Mouse (Mus musculus) ES-E14 (cell line): ENCODE data around the gene Bola2. TPM values are rescaled to one million over a fixed set of nuclear protein-coding genes. Genes with fewer than 3 reads are reported as not detected.

Experiments used
- DNase-seq: peaks from one replicate; pipeline ENCODE4 v3.0.0-alpha.2; 2013; ENCODE audit warnings: low read depth, low spot score
- H3K27ac ChIP-seq: 2 replicates; pipeline ENCODE4 v1.5.1; 2012; ENCODE audit warnings: low read depth, mild to moderate bottlenecking, low read length, moderate library complexity, mixed read lengths; ENCODE audit not compliant: poor library complexity, insufficient read depth, severe bottlenecking
- H3K36me3 ChIP-seq: 2 replicates; pipeline ENCODE4 v1.6.1; 2012; ENCODE audit warnings: mild to moderate bottlenecking, low read length, moderate library complexity, mixed read lengths; ENCODE audit not compliant: control insufficient read depth, poor library complexity, insufficient read depth, severe bottlenecking
- H3K4me1 ChIP-seq, 2 experiments: fragments of 150-350 bp in 1 of 2; sonication (generic) in 1 of 2; 2 replicates each; pipeline ENCODE4 v1.6.1; 2012; ENCODE audit warnings: low read length in 2 of 2, mild to moderate bottlenecking in 1 of 2, mixed read lengths in 1 of 2; ENCODE audit not compliant: control insufficient read depth in 2 of 2, insufficient read depth in 2 of 2, poor library complexity in 1 of 2
- H3K4me3 ChIP-seq, 2 experiments: fragments of 150-350 bp in 1 of 2; sonication (generic) in 1 of 2; 2 replicates each; pipeline ENCODE4 v1.5.1; 2012; ENCODE audit warnings: low read length in 2 of 2, low read depth in 1 of 2, mild to moderate bottlenecking in 1 of 2, mixed read lengths in 1 of 2; ENCODE audit not compliant: insufficient read depth in 1 of 2, poor library complexity in 1 of 2, severe bottlenecking in 1 of 2
- H3K9ac ChIP-seq: 2 replicates; pipeline ENCODE4 v1.6.1; 2012; ENCODE audit warnings: low read depth, mild to moderate bottlenecking, low read length, mixed read lengths; ENCODE audit not compliant: poor library complexity, insufficient read depth, severe bottlenecking
- H3K9me3 ChIP-seq: fragments of 150-350 bp; sonication (generic); 2 replicates; pipeline ENCODE4 v1.6.1; 2012; ENCODE audit warnings: low read depth, mild to moderate bottlenecking, low read length; ENCODE audit not compliant: control insufficient read depth, insufficient read depth
- CHD2 ChIP-seq: IDR thresholded peaks from 2 replicates; pipeline ENCODE4 v1.6.1; 2014; ENCODE audit warnings: mild to moderate bottlenecking, low read depth, low read length, inconsistent platforms
- HCFC1 ChIP-seq: IDR thresholded peaks from 2 replicates; pipeline ENCODE4 v1.6.1; 2012; ENCODE audit warnings: low read length, inconsistent platforms, borderline replicate concordance; ENCODE audit not compliant: insufficient read depth
- MAFK ChIP-seq: IDR thresholded peaks from 2 replicates; pipeline ENCODE4 v1.6.1; 2014; ENCODE audit warnings: mild to moderate bottlenecking, low read depth, low read length, inconsistent platforms; ENCODE audit not compliant: insufficient read depth
- ZC3H11A ChIP-seq: IDR thresholded peaks from 2 replicates; pipeline ENCODE4 v1.6.1; 2012; ENCODE audit warnings: low read depth, mild to moderate bottlenecking, inconsistent platforms, low read length, borderline replicate concordance
- ZNF384 ChIP-seq: IDR thresholded peaks from 2 replicates; pipeline ENCODE4 v1.6.1; 2012; ENCODE audit warnings: low read depth, low read length, inconsistent platforms
- in situ Hi-C, 2 experiments: fragments of 600-800 bp; cut with MboI; formaldehyde crosslinking; loops; one replicate each; pipeline ENCODE4 v1.15.1; 2025; ENCODE audit warnings: low sequenced_read_pairs in 2 of 2, inconsistent platforms in 1 of 2; ENCODE audit not compliant: unreplicated experiment in 2 of 2
- total RNA-seq: library from RNA; depleted of rRNA; stranded (reverse); fragments of 300-350 nt; gene quantifications from 2 replicates; pipeline ENCODE4 v1.2.3, GENCODE M21; 2012

The Bola2 gene
- total RNA-seq, 1 experiment = 187 TPM

DNA sequence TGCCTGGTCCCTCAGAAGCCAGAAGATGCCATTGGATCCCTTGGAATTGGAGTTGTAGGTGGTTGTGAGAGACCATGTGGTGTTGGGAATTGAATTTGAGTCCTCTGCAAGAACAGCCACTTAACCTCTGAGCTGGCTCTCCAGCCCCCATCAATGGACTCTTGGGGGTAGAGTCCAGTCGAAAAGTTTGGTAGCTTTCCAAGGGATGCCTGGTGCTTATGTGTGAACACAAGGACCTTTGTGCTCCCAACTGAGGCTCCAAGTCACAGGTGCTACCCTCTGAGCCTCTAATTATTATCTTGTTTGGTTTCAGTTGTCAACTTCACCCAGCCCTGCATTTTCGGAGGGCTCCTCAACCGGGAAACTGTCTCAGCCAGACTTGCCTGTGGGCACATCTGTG lies 4.5 kb upstream of the Bola2 start:
- no peak overlapping the region for H3K4me3 ChIP-seq
- in situ Hi-C loops = no loop called here
- H3K36me3 ChIP-seq = peaks cover 26% of the 10 kb centered on the region
- no peak for TF ChIP-seq ZC3H11A
- no peak for TF ChIP-seq MAFK
- no peak for TF ChIP-seq CHD2
- no peak for TF ChIP-seq ZNF384
- no peak for TF ChIP-seq HCFC1
- H3K9me3 ChIP-seq = no peaks in the 10 kb centered on the region
- H3K4me1 ChIP-seq = peaks cover 0 to 7% of the 10 kb centered on the region in 2 experiments; a peak in 2 of 4 replicates
- H3K27ac ChIP-seq = no peak overlapping the region
- no peak for DNase-seq
- H3K9ac ChIP-seq = no peak overlapping the region

- TF ChIP-seq ZNF384 (no peak), CHD2 (no peak), MAFK (no peak), HCFC1 (no peak), ZC3H11A (no peak)
- DNase-seq = no peak
- H3K4me1 ChIP-seq = peaks cover 0 to 7% of the 10 kb centered on the region in 2 experiments; a peak in 2 of 4 replicates
- peaks cover 26% of the 10 kb centered on the region for H3K36me3 ChIP-seq
- H3K27ac ChIP-seq = no peak overlapping the region
- in situ Hi-C loops = no loop called here
- H3K4me3 ChIP-seq = no peak overlapping the region
- H3K9ac ChIP-seq = no peak overlapping the region
- no peaks in the 10 kb centered on the region for H3K9me3 ChIP-seq
Observed at GRCm38 (mm10) chr7:126691676-126692075, 3.5 kb upstream of the Bola2 start.

DNA sequence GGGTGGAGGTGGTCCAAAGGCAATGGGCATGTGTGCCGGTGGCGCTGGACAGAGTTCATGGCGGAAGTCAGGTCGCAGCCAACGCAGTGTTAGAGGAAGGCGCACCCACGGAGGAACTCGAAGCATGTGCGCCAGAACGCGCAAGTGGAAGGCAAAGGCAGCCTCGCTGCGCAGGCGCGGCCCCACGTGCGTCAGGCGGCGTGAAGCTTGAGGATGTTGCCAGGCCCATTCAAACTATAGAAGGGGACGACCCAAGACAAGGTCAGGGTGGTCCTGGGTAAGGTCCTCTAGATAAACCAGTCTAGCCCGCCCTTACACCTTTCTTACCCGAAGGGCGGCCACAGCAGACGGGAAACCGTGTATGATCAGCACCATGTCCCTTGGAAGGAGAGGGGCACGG lies 2.8 kb upstream of the Bola2 start:
- H3K27ac ChIP-seq = 0 out of 2 replicates have a peak overlapping the region, but pooled peaks have one; percentile 17
- no peaks in the 10 kb centered on the region for H3K9me3 ChIP-seq
- H3K4me1 ChIP-seq = peaks cover 0 to 11% of the 10 kb centered on the region in 2 experiments; a peak in 2 of 4 replicates
- TF ChIP-seq ZC3H11A (no peak), CHD2 (no peak), ZNF384 (no peak)
- H3K36me3 ChIP-seq = peaks cover 28% of the 10 kb centered on the region
- peak overlapping the region; percentile 39 for H3K9ac ChIP-seq
- peak overlapping the region; percentile 11 to 36; a peak in 3 of 4 replicates for H3K4me3 ChIP-seq
- in situ Hi-C loops = no loop called here
- no peak for DNase-seq

GRCm38 (mm10) chr7:126693256-126693655 lies 1.9 kb upstream of the Bola2 start:
- no peaks in the 10 kb centered on the region for H3K9me3 ChIP-seq
- peak overlapping the region in 1 of 2 experiments; percentile 22; a peak in 1 of 4 replicates for H3K4me3 ChIP-seq
- TF ChIP-seq MAFK = peak; percentile 39; the same call in 1 of the 2 replicates
- TF ChIP-seq ZC3H11A = peak; percentile 65; the same call in 1 of the 2 replicates
- TF ChIP-seq ZNF384 = 0 out of 2 replicates have a peak, but pooled peaks have one; percentile 27
- TF ChIP-seq CHD2 = no peak
- TF ChIP-seq HCFC1 = peak; percentile 40; the same call in 1 of the 2 replicates
- H3K36me3 ChIP-seq = peaks cover 28% of the 10 kb centered on the region
- peak; percentile 83 for DNase-seq
- no peak overlapping the region; the same call in 1 of the 2 replicates for H3K27ac ChIP-seq
- H3K9ac ChIP-seq = no peak overlapping the region
- peaks cover 0 to 11% of the 10 kb centered on the region in 2 experiments; a peak in 2 of 4 replicates for H3K4me1 ChIP-seq
- in situ Hi-C loops = no loop called here

GRCm38 (mm10) chr7:126693781-126694180 lies 1.4 kb upstream of the Bola2 start:
- peak overlapping the region in 1 of 2 experiments; percentile 22; a peak in 1 of 4 replicates for H3K4me3 ChIP-seq
- H3K4me1 ChIP-seq = peaks cover 0 to 11% of the 10 kb centered on the region in 2 experiments; a peak in 2 of 4 replicates
- no peak for DNase-seq
- H3K36me3 ChIP-seq = peaks cover 28% of the 10 kb centered on the region
- peak overlapping the region; percentile 10; the same call in 1 of the 2 replicates for H3K9ac ChIP-seq
- TF ChIP-seq CHD2 = no peak
- no peak for TF ChIP-seq ZC3H11A
- TF ChIP-seq MAFK = no peak
- no peak for TF ChIP-seq ZNF384
- no peak for TF ChIP-seq HCFC1
- in situ Hi-C loops = no loop called here
- no peak overlapping the region; the same call in 1 of the 2 replicates for H3K27ac ChIP-seq
- H3K9me3 ChIP-seq = no peaks in the 10 kb centered on the region
